Mouse (Mus musculus) frontal cortex, postnatal 10 days (tissue): ENCODE results near the gene Dnah10.
A peak's percentile ranks its signal among the peaks of the same experiment; 100 is the strongest.

ENCODE experiments used
- DNase-seq, 2 experiments: peaks; one replicate each; pipeline ENCODE4 v3.0.0; 2022; ENCODE audit warnings: low spot score in 2 of 2, mixed read lengths in 1 of 2

Dnah10 gene

DNA sequence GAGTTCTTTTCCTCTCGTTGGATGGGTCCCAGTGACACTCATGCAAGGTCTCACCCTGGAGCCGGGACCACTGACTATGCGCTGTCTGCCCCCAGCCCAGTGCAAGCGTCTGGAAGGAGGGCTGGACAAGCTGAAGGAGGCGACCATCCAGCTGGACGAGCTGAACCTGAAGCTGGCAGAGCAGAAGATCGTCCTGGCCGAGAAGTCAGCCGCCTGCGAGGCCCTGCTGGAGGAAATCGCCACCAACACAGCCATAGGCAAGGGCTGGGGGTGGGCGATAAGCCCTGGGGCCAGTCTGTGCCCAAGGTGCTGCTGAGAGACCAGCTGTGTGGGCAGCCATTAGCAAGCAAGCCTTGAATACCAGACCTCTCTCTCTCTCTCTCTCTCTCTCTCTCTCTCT lies 87.6 kb downstream of the Dnah10 start:
- DNase-seq: no peak

DNA sequence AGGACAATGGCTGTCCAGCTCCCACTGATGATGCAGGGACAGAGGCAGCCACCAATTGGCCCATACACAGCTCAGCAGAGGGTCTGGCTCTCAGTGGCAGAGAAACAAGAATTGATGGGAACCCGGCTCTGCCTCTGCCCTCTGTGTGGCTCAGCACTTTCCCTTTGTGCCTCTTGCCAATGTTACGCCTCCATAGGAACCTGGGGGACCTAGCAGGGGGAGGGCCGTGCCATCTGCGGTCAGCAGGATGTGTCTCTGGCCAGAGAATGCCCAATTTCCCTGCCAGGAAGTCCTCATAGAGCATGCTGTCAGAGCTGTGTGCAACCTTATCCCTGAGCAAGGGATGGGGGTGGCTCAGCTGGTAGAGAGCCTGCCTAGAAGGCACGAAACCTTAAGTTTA lies 89.9 kb downstream of the Dnah10 start:
- no peak for DNase-seq

DNA sequence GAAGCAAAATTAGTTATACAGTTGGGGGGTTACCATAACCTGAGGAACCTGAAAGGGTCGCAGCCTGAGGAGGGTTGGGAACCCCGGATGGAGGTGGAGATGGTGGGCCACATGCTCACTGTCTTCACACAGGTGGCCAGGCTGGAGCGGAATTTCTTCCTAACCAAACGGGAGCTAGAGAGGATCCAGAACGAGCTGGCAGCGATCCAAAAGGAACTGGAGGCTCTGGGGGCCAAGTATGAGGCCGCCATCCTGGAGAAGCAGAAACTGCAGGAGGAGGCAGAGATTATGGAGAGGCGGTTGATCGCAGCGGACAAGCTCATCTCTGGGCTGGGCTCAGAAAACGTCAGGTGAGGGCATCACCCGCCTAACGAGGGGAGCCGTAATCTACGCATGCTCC lies 92.2 kb downstream of the Dnah10 start:
- no peak for DNase-seq

DNA sequence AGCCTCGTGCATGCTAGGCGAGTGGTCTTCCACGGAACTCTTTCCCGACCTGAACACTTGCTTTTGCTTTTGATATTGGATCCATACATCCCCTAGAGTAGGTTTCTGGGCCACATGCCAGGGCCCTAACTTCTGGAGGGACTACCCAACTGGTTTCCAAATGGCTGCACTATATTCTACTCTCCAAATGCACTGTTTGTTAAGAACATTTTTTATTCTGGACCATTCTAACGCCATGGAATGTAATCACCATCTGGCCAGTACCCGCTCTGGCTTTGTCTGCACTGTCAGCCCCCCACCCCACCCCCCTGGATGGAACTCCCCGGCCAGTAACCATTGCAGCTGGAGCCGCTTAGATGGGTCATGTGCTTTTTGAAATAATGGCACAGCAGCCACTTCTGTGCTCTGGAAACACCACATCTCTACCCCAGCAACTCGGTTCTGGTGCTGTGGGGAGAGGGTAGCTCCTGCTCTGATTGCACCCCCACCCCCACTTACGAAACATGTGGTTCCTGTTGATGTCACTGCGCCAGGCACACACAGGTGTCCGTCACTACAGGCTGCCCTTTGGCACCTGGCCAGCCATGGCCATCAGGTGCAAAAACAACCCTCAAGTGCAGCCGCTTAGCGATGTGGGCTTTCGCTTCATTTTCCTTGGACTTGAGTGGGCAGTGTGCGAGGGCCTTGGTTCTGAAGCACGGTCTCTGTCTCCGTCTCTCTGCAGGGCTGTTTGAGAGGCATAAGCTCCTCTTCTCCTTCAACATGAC lies 97.4 kb downstream of the Dnah10 start:
- no peak for DNase-seq

DNA sequence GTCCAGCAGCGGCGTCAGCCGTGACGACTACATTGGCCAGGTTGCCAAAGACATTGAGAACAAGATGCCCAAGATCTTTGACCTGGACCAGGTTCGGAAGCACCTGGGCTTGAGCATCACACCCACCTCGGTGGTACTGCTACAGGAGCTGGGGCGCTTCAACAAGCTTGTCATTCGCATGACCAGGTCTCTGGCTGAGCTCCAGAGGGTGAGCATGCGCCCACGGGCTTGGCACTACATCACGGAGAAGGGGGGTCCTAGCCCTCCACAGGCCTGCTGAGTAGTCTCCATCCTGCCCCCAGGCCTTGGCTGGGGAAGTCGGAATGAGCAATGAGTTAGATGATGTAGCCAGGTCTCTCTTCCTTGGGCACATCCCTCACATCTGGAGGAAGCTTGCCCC lies 105.4 kb downstream of the Dnah10 start:
- no peak for DNase-seq

DNA sequence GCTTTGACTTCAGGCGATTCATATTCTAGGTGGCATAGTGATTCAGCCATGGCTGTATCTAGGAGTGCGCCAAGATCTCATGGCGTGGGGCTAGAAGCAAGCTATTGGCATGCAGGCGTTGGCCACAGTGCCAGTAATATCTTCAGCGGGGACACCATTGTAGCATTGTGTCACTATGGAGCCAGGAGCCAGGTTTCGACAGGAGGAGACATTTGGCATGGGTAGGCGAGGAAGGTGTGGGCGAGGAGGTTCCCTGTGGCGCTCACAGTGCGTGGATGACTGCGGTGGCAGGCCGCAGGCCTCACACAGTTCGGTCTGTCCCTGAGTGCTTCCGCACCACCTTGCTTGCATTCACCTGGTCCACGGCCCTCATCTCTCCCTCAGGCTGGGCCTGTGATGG lies 110.3 kb downstream of the Dnah10 start:
- DNase-seq: no peak

DNA sequence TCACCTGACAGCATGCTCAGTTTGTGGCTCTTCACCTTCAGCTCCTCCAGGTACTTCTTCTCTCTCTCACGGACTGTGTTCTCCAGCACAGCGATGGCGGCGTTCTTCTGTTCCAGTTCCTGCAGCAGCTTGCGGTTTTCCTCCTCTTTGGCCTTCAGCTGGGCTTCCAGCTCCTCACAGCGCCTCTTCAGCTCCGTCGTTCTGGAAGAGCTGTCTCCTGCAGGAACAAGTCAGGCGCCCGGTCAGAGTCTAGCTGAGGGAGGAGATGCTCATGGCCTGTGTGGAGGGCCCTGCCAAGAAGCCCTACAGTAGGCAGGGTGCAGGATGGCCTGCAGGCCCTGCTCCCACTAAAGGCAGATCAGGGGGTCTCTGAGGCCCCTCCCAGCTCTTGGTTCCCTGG lies 111.2 kb downstream of the Dnah10 start:
- no peak for DNase-seq

DNA sequence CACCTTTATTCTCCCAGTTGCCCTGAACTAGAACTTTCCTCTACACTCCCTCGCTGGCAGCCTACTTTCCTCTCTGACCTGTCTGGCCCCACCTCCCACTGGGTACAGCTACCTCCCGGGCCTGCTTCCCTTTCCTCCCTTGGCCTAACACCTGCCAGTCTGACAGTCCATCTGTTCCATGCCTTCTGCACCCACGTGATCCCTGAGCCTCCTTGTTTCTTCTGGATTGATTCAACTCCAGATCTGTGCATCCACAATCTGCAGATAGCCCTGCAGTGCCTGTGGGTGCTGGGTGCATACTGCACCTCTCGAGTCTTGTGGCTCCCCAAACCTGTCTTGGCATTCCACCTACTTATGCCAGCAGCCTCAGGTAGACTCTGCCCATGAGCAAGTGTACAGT lies 111.7 kb downstream of the Dnah10 start:
- DNase-seq: no peak

DNA sequence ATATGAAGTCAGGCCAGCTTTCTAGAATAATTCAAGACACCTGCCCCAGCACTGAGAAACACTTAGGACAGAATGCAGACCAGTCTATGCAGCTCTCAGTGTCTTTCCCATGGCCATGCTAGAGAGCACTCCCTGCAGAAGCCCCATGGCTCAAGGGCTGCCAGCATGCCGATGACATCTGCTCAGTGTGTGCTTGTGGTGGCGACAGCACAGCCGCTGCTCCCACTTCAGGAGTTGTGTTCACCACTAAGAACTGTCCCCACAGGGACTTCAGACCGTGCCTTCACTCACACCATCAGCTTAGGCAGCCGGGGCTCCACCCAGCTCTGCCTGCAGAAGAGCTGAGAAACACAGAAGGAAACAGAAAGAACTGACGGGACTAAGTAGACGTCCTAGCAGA lies 115.3 kb downstream of the Dnah10 start:
- no peak for DNase-seq

DNA sequence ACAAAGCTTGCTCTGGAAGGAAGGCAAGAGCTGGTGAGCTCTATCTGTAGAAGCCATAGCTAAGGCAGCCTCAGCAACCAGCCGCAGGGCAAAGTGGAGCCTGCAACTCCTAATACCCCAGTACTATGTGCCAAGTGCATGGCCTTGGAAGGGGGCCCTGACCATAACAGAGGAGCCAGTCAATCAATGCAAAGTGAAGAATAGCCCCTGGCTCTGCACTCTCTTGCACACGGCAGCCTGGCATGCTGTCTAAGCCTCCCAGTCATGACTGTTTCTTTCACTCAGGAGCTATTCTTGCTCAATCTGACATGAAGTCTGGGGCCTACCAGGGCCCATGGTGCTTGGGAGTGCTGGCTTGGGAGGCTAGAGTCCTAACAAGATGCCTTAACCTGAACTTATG lies 115.8 kb downstream of the Dnah10 start:
- DNase-seq: no peak

DNA sequence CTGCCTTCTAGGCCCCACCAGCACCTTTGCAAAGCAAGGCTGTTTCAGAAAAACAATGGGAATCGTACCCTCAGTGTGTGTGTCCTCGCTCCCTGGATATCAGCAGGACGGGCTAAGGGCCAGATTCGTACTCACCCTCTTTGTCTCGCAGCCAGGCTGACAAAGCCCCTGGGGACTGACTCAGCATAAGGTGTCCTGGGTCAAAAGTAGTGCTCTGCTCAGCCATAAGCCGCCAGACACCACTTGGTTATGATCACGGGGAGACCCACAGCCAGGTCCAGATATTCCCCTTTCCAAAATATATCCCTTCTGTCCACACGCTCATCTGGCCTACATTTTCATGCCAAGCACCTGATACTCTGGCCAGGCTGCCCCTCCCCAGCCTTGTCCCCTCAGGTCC lies 118.5 kb downstream of the Dnah10 start:
- DNase-seq: no peak

DNA sequence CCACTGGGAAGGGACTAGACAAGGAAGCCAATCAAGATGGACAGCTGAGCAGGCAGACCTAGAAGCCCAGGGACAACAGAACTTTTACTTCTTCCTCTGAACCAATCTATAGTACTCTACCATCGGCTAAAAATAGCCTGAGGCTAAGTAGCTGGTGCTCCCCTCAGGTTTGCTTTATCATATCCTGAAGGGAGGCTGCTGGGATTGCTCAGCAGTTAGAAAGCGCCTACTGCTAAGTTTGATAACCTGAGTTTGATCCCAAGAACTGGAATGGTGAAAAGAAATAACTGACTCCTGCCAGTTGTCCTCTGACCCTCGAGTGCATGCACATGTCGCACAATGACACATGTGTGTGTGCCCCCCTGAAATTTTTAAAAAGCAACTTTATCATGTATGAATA lies 120.0 kb downstream of the Dnah10 start:
- no peak for DNase-seq

DNA sequence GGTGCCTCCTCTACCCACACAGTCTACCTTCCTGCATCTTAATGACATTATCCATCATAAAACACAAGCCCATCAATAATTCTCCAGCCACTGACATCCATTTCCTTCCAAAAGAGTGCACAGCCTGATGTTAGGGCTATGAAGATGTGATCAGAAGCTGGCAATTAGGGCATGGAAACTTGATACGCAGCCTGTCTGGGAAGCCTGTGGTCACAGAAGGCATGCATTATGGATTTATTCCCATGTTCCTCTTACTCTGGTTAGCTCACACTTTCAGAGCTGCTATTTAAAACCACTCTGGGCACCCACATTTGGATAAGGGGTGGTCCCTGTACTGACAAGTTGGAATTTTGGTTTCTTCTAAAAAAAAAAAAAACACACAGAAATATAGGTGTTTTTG lies 122.1 kb downstream of the Dnah10 start:
- DNase-seq: no peak

DNA sequence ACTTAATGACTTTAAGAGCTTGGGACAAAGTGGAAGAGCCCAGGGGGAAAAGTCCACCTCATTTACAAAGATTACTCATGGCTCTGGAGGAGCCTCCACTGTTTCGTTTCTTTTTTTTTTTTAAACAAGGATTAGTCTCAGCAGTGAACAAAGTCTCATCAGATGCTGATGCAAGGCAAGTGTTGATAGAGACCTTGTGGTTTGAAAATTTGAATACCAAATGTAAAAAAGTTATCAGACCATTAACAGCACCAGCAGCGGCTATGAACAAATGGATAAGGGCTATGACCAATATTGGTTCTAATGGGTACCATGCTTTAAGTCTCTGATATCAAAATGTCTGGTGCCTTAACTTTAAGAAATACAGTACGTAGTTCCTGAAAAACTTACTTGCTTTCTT lies 124.1 kb downstream of the Dnah10 start:
- no peak for DNase-seq

DNA sequence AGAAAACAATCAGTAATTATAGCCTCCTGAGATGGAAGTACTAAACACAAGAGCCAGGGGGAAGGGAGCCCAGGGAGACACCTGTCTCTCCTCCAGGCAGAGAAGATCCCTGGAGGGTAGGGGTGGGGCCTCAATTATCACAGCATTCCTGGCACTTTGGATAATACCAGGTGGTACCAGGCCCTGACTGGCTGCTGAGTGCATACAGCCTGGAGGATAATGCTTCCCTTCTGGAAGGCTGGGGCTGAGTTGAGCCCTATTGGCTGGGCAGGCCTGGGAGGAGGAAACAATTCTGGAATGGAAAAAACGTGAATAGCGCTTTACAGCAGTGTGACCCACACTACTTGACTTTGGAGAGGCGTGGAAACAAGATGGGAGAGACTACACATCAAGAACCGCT lies 126.7 kb downstream of the Dnah10 start:
- no peak for DNase-seq

DNA sequence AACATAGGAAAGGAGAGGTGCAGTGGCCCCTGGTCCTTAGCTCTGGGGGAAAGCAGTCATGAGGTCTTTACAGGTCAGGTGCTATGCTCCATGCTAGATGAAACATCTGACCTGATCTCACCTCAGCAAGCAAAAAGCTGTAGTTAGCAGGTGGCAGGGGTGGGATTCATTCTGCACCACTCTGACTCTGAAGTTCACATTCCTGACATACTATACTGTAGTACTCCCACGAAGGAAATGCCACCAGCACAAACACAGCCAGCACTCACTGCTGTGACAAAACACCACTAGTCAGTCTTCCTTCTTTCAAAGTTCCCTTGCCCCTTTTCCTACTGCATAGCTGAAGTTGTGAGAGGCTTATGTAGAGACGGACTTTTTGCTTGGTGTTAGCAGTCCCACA lies 127.4 kb downstream of the Dnah10 start:
- no peak for DNase-seq

DNA sequence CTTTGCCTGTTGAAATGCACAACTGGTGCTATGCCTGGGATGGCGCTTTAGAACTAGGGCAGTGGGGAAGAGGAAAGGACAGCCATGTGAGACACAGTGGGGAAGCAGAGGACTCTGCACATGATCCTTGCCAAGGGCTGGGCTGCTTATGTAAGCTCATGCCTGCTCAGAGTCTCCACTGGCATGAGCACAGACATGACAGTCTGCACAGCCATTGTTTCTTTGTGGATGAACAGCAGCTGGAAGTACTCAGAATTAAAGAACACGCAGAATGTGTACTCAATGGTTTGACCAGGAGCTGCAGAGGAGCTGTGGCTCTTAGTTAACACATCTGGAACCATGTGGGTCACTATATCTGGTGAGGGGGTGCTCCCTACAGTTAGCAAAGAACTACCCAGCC lies 128.2 kb downstream of the Dnah10 start:
- no peak for DNase-seq

DNA sequence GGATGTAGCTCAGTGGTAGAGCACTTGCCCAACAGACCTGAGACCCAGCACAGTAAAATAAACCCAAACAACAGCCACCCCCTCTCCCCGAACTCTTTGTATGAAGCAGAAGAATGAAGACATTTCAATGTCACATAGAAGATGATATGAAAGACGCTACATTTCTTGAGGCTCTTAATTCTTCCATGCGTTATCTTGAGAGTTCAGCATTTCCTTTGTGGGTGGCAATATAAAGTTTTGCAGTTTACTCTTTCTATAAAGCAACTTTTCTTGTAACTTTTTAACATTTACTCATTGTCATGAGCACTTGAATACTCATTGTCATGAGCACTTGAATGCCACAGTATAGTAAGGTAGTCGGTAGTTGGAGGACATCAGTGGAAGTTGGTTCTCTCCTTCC lies 129.3 kb downstream of the Dnah10 start:
- DNase-seq: no peak

DNA sequence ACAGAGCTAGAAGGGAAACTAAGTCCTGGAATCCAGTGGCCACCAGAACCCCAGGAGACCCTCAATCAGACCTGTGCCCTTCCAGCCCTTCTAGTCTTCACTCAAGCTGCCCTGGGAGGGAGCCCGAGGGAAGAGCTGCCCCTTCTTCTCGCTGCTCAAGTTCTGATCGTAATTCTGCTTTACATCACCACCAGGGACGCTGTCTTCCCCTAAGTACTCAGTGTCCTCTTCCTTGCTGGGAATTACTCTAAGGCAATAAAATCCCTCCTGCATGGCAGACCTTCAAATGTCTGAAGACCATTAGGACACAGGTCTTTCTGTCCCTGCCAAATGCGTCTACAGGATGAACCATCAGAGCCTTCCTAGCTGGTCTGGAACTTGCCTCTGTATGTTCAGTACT lies 135.1 kb downstream of the Dnah10 start:
- DNase-seq: no peak

DNA sequence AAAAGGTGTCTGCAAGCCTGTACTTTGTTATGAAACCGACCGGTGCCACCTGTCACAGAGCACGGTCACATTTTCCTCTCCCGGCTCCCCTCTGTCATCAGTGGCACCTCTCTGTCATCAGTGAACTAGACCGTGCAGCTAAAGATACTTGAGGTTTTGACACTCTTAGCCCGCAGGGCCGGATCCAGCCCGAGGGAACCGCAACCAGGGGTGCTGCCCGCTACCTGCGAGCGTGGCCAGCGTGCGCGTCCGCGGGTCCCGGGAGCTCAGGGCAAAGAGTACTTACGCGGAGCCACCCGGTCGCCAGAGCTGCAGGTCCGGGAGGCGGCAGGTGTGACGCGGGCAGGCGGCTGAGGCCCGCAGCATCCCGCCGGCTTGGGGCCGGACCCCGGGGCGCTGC lies 136.6 kb downstream of the Dnah10 start:
- DNase-seq: peak; percentile 26 to 37

DNA sequence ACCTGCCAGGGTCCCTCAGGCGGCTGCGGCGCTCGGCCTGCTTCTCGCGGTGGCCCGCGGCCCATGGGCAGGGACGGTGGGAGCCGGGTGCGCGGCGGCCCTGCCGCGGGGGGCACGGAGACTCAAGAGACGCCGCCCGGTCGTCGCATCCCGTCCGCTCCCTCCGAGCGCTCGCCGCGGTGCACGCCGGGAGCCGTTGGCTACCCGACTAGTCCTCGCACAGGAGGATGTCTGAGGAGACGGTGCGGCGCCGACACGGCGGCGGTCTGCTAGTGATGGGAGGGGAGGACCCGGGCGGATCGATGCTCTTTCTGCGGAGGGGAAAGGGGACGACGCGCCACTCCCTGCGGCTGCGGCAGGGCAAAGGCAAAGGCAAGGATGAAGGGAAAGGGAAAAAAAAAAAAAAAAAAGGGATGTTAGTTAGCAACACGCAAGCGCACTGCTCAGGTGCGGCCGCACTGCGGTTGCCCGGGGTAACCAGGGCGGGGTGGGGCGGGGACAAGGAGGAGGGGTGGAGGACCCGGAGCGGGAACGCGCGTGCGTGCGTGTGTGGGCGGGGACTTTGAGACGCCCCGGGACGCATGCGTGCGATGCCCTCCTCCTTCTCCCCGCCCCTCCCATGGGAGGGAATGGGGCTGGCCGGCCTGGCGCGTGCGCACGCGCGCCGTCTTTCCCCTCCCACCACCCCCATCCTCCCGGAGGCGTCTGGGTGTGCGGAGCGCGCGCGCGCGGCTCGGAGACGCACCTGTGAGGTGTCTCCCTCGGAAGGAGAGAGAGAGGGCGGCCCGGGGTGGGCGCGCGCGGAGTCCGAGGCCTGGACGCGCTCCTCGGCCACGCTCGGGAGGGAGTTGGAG lies 137.4 kb downstream of the Dnah10 start, which contains the start of the genes Ccdc92 and Zfp664:
Ccdc92 (minus strand) TSS at position 412 of the 854 bp plus-strand sequence.
Zfp664 (plus strand) TSS at position 679 of the 854 bp plus-strand sequence.
- peak; percentile 94 to 97 for DNase-seq

DNA sequence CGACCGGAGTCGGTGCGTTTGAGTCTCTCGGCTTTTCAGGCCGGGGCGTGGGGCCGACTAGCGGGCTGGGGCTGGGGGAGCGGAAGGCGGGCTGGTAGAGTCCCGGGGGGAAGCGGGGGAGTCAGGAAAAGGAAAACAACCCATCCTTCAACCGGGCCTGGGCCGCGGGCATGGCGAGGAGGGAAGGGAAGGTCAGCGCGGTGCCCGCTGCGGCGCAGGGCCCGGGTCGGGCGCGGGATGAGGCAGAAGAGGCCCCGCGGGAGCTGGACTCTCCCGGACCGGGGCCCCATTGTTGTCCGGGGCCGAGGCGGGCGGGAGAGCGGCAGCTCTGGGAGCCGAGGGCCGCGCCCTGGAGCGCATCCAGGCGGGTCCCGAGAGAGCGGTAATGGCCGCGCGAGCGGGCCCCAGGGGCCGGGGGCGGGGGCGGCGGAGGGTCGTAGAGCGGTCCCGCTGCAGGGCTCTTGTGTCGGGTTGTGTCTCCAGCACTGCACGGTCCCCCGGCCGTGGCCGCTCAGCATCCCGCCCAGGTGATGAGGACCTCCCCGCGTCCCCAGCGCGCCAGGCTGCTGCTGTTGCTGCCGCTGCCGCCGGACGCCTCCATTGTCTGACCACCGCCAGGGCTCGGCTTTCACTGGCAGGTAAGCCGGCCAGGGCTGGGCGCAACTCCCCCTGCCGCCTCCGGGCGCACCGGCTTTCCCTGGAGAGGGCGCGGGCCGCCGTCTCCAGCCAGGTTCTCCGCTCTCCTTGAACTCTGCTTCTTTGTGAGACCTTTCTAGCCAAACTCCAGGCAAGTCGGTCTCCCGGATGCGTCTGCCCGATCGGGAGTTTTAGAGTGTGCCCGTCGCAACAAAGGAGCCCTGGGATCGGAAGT lies 138.2 kb downstream of the Dnah10 start:
- DNase-seq: peak in 1 of 2 experiments; percentile 35
